Mouse (Mus musculus): Measurements from ENCODE around the gene Ugt2b36.
"Not testable (repeated sequence)": the region's sequence is repeated elsewhere in the genome, so short reads cannot be mapped to it uniquely, and the experiment has no call there.

The Ugt2b36 gene

DNA sequence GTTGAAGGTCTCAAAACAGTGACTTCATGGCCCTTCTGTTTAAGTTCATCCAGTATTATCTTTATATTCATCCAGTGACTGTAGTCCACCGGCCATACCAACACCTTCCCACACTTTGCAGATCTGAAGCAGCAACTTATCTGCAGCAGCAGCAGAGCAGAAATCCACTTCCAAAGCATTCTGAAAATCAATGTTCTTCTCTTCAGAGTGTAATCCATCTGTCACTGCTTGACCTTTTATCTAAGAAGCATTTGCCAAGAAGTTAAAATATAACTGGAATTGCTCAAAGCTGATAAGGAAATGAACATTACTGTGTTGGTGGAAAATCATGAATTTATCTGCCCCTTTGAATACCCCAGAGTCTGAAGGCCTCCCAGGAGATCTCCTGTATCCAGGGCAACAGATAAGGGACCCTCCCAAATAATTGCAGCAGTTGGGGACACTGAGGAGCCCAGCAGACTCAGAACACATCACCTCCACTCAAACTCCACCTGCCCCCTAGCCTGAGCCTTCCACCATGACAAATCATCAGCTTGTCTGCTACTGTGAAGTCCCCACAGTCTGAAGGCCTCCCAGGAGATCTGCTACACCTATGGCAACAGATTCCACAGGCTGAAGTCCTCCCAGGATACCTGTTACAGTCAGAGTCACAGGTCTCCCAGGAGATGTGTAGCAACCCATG, at the start of gene Ugt2b36:
TSS of gene Ugt2b36 (minus strand) at position 210 of the 682 bp plus-strand sequence.
- no peak for DNase-seq (ENCODE audit: low spot score in 2 of 2)

DNA sequence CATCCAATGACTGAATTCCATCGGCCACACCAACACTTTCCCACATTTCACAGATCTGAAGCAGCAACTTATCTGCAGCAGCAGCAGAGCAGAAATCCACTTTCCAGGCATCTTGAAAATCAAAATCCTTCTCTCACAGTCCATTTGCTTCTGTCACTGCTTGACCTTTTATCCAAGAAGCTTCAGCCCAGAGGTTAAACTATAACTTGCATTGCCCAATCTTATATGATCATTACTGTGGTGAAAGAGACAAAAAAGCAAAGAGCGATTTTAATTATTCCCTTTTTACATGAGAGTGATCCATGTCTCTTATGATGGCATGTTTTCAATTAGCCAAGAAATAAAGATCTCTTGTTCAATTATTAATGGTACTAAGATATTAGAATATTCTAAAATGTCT, 47.8 kb upstream of the Ugt2b36 start, which contains the start of gene Ugt2b5:
TSS of gene Ugt2b5 (minus strand) at position 123 of the 400 bp plus-strand sequence.
- DNase-seq (ENCODE audit: low spot score in 2 of 2): not testable (repeated sequence)

DNA sequence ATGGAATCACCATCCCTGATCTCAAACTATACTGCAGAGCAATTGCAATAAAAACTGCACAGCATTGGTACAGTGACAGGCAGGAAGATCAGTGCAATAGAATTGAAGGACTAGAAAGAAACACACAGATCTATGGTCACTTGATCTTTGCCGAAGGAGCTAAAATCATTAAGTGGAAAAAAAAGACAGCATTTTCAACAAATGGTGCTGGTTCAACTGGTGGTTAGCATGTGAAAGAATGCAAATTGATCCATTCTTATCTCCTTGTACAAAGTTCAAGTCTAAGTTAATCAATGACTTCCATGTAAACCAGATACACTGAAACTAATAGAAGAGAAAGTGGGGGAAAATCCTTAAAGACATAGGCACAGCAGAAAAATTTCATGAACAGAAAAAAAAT, 11.3 kb upstream of the Ugt2b36 start:
- DNase-seq (ENCODE audit: low spot score in 2 of 2): not testable (repeated sequence)

DNA sequence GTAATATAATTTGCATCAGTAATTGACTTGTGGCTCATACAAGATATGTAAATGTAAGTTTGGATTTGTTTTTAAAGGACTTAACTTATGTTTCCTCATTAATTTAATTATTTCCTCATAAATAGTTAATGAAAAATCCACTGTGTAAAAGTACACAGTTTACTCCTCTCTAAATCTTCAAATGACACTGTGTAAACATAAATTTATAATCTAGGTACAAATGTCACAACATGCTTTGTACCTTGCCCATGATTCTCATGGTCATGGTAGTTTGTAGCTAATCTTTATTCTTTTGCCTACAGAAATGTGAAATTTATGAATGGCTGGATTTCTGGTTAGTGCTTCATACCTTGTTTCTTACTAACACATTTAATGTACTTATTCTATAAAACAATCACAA, 1.2 kb downstream of the Ugt2b36 start:
- no peak for DNase-seq (ENCODE audit: low spot score in 2 of 2)

DNA sequence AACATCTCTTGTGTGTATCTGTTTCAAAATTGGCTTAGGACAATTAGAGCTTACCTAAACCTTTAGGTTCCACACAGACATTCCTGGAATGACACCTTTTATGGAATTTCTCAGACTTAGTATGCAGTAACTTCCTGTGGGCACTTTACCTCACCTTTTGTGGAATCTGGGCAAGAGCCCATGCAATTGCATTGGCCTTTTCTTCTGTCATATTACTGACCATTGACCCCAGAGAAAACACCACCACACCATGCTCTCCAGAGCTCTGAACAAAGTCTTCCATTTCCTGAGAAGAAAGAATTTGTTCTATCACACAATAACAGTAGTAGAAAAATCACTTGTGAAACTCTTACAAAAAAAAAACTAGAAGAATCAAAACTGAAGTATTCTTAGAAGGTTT, 3.1 kb downstream of the Ugt2b36 start:
- no peak for DNase-seq (ENCODE audit: low spot score in 2 of 2)

DNA sequence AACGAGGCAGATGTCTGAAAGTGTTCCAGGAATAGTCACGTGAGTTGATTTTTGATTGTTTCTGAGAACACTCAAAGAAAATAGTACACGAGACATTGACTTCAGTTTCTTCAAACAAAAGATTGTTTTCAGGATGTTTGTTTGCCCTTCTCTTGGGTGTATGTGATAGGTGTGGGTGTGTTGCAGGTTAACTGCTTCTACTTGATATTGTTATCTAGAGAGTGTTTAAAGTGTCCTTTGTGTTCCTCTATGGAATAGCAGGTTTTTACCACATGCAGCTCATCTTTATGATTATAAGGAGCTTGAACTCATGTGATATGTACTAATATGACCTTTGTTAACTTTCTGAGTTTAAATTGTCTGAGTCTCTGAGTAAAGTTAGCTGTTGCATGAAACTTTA, 6.1 kb downstream of the Ugt2b36 start:
- no peak for DNase-seq (ENCODE audit: low spot score in 2 of 2)

DNA sequence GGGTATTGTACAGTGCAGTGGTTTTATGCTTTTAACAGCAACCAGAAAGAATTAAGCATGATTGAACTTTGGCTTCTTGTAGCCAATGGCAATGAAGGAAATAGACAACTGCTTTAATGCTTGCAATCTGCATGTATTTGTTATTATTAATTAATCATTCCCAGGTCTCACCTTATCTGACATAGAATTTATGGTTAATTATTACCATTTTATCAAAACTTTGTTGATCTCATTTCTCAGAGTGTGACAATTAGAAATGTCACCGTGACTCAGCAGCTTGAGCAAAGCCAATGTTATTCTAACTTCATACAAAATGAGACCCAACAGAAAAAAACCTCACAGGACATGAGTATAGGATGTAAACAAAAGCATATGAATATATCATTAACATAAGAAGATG, 61.7 kb downstream of the Ugt2b36 start:
- DNase-seq (ENCODE audit: low spot score in 2 of 2): no peak

DNA sequence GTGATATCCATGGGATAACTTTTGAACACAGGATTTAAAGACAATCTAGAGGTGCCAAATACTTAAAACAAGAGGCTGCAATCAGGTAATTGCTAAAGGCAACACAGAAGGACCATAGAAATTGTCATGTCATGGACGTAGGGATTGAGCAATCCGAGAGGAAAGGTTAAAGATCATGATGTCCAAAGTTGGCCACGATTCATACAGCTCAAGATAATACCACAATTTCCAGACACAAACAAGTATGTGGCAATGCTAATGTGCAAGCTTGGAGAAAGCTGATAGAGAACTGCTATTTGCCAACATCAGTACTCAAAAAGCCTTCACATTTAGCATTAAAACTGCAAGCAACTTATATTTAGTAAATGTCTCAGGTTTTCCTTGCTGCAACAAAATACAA, 65.0 kb downstream of the Ugt2b36 start:
- no peak for DNase-seq (ENCODE audit: low spot score in 2 of 2)

All from spleen, postnatal 4 days (tissue).